Mouse (Mus musculus): ENCODE data around the gene Ankrd16.

The Ankrd16 gene

DNA sequence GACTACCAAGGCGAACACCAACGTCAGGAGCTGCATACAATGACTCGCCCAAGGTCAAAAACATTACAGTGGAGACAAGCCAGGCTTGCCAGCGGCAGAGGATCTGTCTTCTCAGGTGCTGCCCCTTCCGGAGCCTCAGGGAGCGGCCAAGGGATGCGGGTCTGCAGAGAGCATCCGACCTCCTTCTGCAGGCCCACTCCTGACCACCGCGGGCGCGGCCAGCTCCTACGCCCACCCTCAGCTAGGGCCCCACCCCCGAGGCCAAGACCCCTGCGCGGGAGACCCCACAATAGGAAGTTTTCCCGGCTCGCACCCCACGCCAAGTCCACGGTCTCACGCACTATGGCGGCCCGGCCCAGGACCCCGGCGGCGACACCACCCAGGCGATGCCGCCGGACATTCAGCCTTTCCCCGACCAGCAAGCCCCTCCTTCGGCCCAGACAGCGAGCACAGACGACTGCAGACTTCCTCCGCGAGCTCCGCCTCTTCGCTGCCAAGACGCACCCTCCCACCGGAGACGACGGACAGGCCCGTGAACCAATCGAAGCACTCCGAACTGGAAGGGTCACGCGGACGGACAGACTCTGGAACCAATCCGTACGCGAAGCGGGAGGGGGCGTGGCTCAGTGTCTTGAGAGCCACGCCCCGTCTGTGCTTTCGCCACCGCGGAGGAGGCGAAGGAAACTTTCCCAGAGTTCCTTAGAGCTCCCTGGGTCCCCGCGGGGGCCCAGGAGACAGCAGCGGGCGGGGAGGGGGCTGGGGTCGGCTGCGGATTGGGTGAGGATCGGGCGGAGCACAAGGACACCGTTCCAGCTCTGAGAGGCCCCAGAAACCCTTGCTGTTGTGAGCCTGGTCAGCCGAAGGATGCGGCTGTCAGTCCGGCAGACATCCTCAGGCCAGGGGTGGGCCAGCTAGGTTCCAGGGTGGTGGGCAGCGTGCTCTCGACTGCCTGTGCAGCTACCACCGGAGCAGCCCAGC lies at the start of gene Ankrd16, which contains the start of gene Fbh1:
Ankrd16 (plus strand) TSS at position 786 of the 978 bp plus-strand sequence.
Fbh1 (minus strand) TSS at position 492 of the 978 bp plus-strand sequence.
- under 1% methylated on average over 73 of the region's 73 CpGs for WGBS

DNA sequence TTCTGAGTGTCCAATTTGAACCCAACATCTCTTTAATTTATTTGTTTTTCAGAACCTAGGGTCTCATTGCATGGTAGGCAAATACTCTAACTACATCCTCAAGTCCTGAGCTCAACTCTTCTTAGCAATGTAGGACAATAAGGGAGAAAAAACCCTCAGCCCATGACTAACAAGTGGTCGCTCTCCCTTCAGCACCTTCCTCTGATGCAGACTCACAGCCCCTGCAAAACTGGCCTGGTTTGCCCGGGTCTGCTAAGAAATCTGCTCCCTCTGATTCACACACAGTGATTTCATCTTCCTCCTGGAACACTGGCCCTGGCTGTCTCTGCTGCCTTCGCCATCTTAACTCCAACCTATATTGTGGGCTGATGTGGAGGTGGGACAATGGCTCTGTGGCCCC lies 48.6 kb upstream of the Ankrd16 start:
- 72% methylated on average over 3 of the region's 3 CpGs for WGBS

GRCm38 (mm10) chr2:11732978-11733377 lies 44.7 kb upstream of the Ankrd16 start:
- 43% methylated on average over 5 of the region's 5 CpGs for WGBS

DNA sequence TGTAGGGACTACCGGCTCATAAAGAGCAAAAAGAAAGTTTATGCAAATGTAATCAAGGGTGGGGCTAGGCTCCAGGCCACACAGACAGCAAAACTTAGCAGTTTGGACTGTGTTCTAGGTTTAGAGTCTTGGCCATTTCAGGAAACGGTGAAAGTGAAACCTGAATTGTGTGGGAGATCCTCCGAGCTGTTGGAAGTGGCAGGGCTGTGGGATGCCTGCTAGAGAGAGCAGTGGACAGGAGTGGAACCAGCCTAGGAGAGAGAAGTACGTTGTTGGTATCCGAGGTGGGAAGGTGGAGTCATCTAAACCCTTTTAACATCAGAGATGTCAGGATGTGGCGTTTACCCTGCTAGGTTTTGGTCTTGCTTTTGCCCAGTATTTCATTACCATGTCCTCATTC lies 41.8 kb upstream of the Ankrd16 start:
- 56% methylated on average over 6 of the region's 6 CpGs for WGBS

GRCm38 (mm10) chr2:11738794-11739193 lies 38.9 kb upstream of the Ankrd16 start:
- 92% methylated on average over 3 of the region's 3 CpGs for WGBS

DNA sequence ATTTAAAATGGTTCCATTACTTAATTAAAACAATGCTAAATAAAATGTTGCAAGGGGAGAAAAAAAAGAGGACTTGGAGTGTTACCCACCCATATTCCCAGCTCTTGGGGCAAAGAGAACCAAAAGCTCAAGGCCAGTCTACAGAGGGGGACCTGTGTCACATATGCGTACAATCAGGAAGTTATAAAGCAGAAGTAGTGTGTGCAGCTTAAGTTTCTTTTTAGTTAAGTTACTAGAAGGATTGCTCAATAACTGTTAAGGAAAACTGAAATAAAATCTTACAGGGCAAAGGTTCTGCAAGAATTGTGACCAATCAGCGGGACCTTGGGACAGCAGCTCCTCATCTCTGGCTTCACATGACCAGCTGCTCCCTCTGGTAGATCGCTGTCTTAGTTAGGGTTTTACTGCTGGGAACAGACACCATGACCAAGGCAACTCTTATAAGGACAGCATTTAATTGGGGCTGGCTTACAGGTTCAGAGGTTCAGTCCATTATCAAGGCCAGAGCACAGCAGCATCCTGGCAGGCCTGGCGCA lies 38.1 kb upstream of the Ankrd16 start:
- 92% methylated on average over 4 of the region's 4 CpGs for WGBS

DNA sequence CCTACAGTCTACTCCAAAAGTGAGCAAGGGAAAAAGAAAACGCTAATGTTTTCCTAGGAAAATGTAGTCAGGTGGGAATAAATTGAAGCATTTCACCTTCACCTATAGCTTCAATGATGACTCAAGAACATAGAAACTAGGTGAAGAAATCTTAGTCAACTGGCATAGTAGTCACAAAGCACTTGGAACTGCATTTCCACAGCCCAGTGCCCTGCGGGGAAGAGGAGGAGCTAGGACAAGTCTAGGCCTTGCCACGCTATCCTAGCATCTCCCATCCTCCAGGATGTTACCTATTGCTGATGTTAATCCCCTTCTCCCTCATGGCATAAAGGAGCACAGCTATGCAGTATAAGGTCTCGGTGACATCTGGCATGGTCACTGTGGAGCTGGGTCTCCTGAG lies 15.1 kb upstream of the Ankrd16 start:
- WGBS, result 95% methylated on average over 4 of the region's 4 CpGs

DNA sequence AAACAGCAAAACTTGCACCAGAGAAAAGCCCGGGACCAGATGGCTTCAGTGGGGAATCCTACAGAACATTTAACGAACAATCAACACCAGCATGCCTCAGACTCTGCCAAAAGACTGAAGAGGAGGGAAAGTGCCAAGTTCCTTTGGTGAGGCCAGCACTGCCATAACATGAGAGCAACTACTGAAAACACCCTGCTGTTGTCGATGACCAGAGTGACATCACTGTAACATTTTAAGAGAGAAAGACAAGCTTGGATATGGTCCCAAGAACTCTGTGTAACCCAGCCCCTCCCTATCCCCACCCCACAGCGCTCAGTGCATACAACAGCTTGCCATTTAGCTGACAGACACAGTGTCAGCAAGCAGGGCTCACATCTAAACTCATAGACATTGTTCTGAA lies 12.0 kb upstream of the Ankrd16 start:
- 31% methylated on average over 4 of the region's 4 CpGs for WGBS

DNA sequence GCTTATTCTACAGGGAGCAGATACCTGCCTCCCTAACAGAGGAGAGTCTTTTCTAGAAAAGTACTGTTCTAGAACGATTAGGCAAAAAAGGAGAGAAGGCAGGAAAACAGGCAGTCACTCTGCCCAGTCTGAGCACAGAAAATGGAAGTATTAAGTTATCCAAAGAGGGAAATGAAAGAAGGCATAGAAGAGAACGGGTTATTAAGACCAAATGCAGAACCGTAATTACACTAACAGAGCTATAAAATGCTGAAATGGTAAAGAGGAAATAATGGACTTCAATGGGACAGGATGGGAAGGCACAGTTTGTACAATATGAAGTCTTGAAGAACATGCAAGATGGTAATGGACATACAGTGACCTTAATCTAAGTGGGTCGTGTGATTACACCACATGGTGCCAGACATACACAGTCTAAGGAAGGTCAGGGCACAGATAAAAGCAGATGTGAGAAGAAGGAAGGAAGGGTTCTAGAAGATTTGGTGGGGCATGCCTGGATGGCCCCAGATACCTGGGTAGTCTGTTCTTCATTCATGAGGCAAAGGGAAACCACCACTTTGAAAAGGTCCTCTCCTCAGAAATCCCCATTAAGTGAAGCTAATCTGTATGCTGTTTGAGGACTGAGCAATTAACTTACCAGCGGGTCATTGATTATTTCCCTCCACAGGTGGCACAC lies 11.1 kb upstream of the Ankrd16 start:
- 62% methylated on average over 5 of the region's 5 CpGs for WGBS

DNA sequence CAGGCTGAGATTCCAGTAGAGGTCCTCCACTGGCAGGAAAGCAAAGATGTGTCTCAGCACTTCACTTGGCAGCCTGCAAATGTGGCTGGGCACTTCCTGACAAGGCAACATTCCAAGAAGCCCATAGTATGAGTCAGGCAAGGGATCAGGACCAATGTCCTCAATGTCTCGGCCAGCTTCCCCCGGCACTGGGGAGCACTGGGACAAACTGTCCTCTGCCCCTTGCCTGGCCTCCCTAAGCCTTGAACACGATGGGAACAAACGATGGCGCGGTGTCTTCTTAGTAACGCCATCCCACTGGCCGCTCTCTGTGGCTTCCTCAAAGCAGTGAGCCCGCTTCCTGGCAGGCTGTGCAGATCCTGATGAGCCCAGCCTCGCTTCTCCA lies 10.5 kb upstream of the Ankrd16 start:
- 70% methylated on average over 10 of the region's 10 CpGs for WGBS

- WGBS, result 79% methylated on average over 4 of the region's 4 CpGs
Measured at GRCm38 (mm10) chr2:11771701-11772100, 6.0 kb upstream of the Ankrd16 start.

DNA sequence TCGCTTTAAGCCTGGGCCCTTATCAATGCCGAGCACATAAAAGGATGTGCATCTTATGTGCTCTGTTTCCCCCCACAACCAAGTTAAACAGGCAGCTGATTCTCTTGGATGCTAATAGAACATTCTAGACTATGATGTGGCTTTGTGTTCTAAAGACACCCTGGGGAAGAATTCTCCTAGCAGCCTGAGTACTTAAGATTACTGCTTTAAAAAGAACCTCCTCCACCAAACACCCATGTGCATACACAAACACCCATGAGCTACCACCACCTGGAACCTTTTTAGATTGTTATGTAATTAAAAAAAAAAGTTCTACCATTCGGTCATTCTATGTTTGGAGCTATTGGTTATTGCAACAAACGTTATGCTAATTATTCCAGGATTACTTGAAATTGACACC lies 5.3 kb upstream of the Ankrd16 start:
- WGBS, result 53% methylated on average over 4 of the region's 4 CpGs

- WGBS, result 84% methylated on average over 10 of the region's 10 CpGs
Measured at GRCm38 (mm10) chr2:11774426-11774825, 3.2 kb upstream of the Ankrd16 start.

GRCm38 (mm10) chr2:11775121-11775520 lies 2.6 kb upstream of the Ankrd16 start:
- WGBS, result 50% methylated on average over 5 of the region's 5 CpGs

GRCm38 (mm10) chr2:11776415-11776814 lies 1.3 kb upstream of the Ankrd16 start:
- 28% methylated on average over 8 of the region's 8 CpGs for WGBS

- under 1% methylated on average over 43 of the region's 43 CpGs for WGBS
Measured at GRCm38 (mm10) chr2:11778087-11778823, 579 bp downstream of the Ankrd16 start.

GRCm38 (mm10) chr2:11784159-11784558 lies 6.5 kb downstream of the Ankrd16 start:
- 94% methylated on average over 6 of the region's 6 CpGs for WGBS

- WGBS, result 62% methylated on average over 4 of the region's 4 CpGs
Measured at GRCm38 (mm10) chr2:11794668-11795067, 17.0 kb downstream of the Ankrd16 start.

DNA sequence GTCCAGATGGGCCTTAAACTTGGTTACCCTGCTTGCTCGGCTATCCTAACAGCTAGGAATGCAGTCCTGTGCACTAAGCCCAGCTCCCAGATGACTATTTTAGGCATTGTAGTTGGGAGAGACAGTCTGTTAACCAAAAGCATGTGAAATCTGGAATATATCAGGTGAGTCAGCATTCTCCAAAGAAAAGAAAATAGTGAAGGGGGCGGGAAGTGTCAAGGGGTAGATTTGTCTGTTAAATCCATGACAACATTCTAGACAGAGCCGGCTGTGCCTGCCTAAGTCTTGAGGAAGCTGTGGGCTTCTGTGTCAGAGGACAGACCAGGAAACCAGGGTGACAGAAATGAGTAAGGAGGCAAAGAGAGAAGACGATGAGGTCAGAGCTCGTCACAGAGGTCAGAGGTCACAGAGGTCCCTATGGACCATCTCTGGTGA lies 20.3 kb downstream of the Ankrd16 start:
- 52% methylated on average over 5 of the region's 5 CpGs for WGBS

GRCm38 (mm10) chr2:11801299-11801930 lies 23.7 kb downstream of the Ankrd16 start:
- WGBS, result 81% methylated on average over 2 of the region's 2 CpGs
